Mouse (Mus musculus): ENCODE data around the gene Cobll1. TPM values are rescaled to one million over a fixed set of nuclear protein-coding genes. Genes with fewer than 3 reads are reported as not detected.

Cobll1 gene
- polyA plus RNA-seq, 1 experiment from 2014 or later: 3.3 TPM

Other genes starting within 250 kb of the Cobll1 start
- gene Grb14, start 214.4 kb downstream of the Cobll1 start, polyA plus RNA-seq (2015; fragmentation: Nextera tagmentation; extraction: Ambion mirVana): 25.3 and 30.7 TPM in 2 replicates
- 1.1 and 1.2 TPM in 2 replicates for gene Slc38a11, start 124.6 kb upstream of the Cobll1 start, polyA plus RNA-seq (2015; fragmentation: Nextera tagmentation; extraction: Ambion mirVana)